Mouse (Mus musculus): Measurements from ENCODE around the gene Tm6sf1. TPM values are rescaled to one million over a fixed set of nuclear protein-coding genes. Genes with fewer than 3 reads are reported as not detected.

The Tm6sf1 gene
- total and polyA plus RNA-seq, 3 experiments = 0.35 to 8.6 TPM; not detected in 1

GRCm38 (mm10) chr7:81865937-81866336, 7.1 kb downstream of the Tm6sf1 start:
- Histone ChIP-seq H3K4me1 (ENCODE audit: control insufficient read depth in 1 of 2, insufficient read depth in 2 of 2, low read length in 2 of 2) (peaks cover 0 to 13% of the 10 kb centered on the region in 2 experiments; a peak in 2 of 4 replicates), H3K27me3 (ENCODE audit: control insufficient read depth in 1 of 2, insufficient read depth in 2 of 2, low read length in 2 of 2) (no peaks in the 10 kb centered on the region)
- no peak for DNase-seq (ENCODE audit: low read depth, low spot score)

GRCm38 (mm10) chr7:81867231-81867930, 8.6 kb downstream of the Tm6sf1 start:
- no peaks in the 10 kb centered on the region for H3K9me3 ChIP-seq (replicated peaks; ENCODE audit: insufficient read depth, low read length)
- H3K9ac ChIP-seq (ENCODE audit: control insufficient read depth, low read depth, low read length, poor library complexity, severe bottlenecking) = no peak overlapping the region
- no peak for DNase-seq (ENCODE audit: low read depth, low spot score)
- no peaks in the 10 kb centered on the region for H3K79me2 ChIP-seq (ENCODE audit: control insufficient read depth, insufficient read depth, low read length, poor library complexity)
- no peak overlapping the region for H3K27ac ChIP-seq (ENCODE audit: control insufficient read depth, low read depth, low read length)
- no peaks in the 10 kb centered on the region for H3K27me3 ChIP-seq (ENCODE audit: control insufficient read depth in 1 of 2, insufficient read depth in 2 of 2, low read length in 2 of 2)
- no peak overlapping the region for H3K4me3 ChIP-seq (ENCODE audit: control insufficient read depth in 1 of 2, insufficient read depth in 1 of 2, low read depth in 2 of 2, low read length in 2 of 2)
- H3K36me3 ChIP-seq (ENCODE audit: control insufficient read depth in 1 of 2, insufficient read depth in 2 of 2, low read length in 2 of 2) = no peaks in the 10 kb centered on the region
- TF ChIP-seq RAD21 (IDR thresholded peaks at IDR 0.05; ENCODE audit: low read depth, low read length) (no peak), NELFE (IDR thresholded peaks at IDR 0.05; ENCODE audit: low read depth, low read length) (no peak), ETS1 (IDR thresholded peaks at IDR 0.05; ENCODE audit: low read depth, low read length) (no peak), ZKSCAN1 (IDR thresholded peaks at IDR 0.05; ENCODE audit: low read depth, low read length) (no peak), TBP (IDR thresholded peaks at IDR 0.05; ENCODE audit: low read depth, low read length) (no peak), SIN3A (IDR thresholded peaks at IDR 0.05; ENCODE audit: low read length) (no peak), USF2 (IDR thresholded peaks at IDR 0.05; ENCODE audit: borderline replicate concordance in 1 of 2, insufficient read depth in 1 of 2, low read depth in 1 of 2, low read length in 2 of 2) (no peak), HCFC1 (IDR thresholded peaks at IDR 0.05; ENCODE audit: low read depth, low read length) (no peak), GATA1 (IDR thresholded peaks at IDR 0.05; ENCODE audit: low read depth, low read length) (no peak), MXI1 (IDR thresholded peaks at IDR 0.05; ENCODE audit: low read depth, low read length) (no peak), ELF1 (IDR thresholded peaks at IDR 0.05; ENCODE audit: low read depth, low read length) (no peak), USF1 (IDR thresholded peaks at IDR 0.05; ENCODE audit: low read depth, low read length) (no peak), MYC (IDR thresholded peaks at IDR 0.05; ENCODE audit: low read depth, low read length) (no peak), POLR2A (IDR thresholded peaks at IDR 0.05; ENCODE audit: control insufficient read depth in 1 of 2, insufficient read depth in 1 of 2, low read depth in 1 of 2, low read length in 2 of 2, poor library complexity in 1 of 2) (no peak)
- peaks cover 0 to 10% of the 10 kb centered on the region in 2 experiments; a peak in 1 of 4 replicates for H3K4me1 ChIP-seq (ENCODE audit: control insufficient read depth in 1 of 2, insufficient read depth in 2 of 2, low read length in 2 of 2)

More at GRCm38 (mm10) chr7:81865937-81866336, 7.1 kb downstream of the Tm6sf1 start:
- Histone ChIP-seq H3K4me3 (ENCODE audit: control insufficient read depth in 1 of 2, insufficient read depth in 1 of 2, low read depth in 2 of 2, low read length in 2 of 2) (no peak overlapping the region), H3K79me2 (ENCODE audit: control insufficient read depth, insufficient read depth, low read length, poor library complexity) (no peaks in the 10 kb centered on the region), H3K27ac (ENCODE audit: control insufficient read depth, low read depth, low read length) (no peak overlapping the region), H3K9me3 (replicated peaks; ENCODE audit: insufficient read depth, low read length) (no peaks in the 10 kb centered on the region), H3K9ac (ENCODE audit: control insufficient read depth, low read depth, low read length, poor library complexity, severe bottlenecking) (no peak overlapping the region), H3K36me3 (ENCODE audit: control insufficient read depth in 1 of 2, insufficient read depth in 2 of 2, low read length in 2 of 2) (no peaks in the 10 kb centered on the region)
- no peak for TF ChIP-seq POLR2AphosphoS5 (IDR thresholded peaks at IDR 0.05; ENCODE audit: borderline replicate concordance, low read depth, low read length)
- no peak for TF ChIP-seq ZKSCAN1 (IDR thresholded peaks at IDR 0.05; ENCODE audit: low read depth, low read length)
- no peak for TF ChIP-seq SIN3A (IDR thresholded peaks at IDR 0.05; ENCODE audit: low read length)
